Mouse (Mus musculus): Measurements from ENCODE around the gene Sds. TPM values are rescaled to one million over a fixed set of nuclear protein-coding genes. Genes with fewer than 3 reads are reported as not detected.

Sds gene
- total RNA-seq, 1 experiment from 2014 or later = not detected

GRCm38 (mm10) chr5:120439887-120440670, 36.2 kb upstream of the Sds start:
- peak; percentile 41 for DNase-seq

GRCm38 (mm10) chr5:120440733-120441132, 35.6 kb upstream of the Sds start:
- peak; percentile 96 for DNase-seq

GRCm38 (mm10) chr5:120447305-120447704, 29.0 kb upstream of the Sds start:
- no peak for DNase-seq

GRCm38 (mm10) chr5:120454756-120455337, 21.5 kb upstream of the Sds start:
- DNase-seq = no peak

- DNase-seq = no peak
These were observed 20.1 kb upstream of the Sds start for GRCm38 (mm10) chr5:120456253-120456652.

DNA sequence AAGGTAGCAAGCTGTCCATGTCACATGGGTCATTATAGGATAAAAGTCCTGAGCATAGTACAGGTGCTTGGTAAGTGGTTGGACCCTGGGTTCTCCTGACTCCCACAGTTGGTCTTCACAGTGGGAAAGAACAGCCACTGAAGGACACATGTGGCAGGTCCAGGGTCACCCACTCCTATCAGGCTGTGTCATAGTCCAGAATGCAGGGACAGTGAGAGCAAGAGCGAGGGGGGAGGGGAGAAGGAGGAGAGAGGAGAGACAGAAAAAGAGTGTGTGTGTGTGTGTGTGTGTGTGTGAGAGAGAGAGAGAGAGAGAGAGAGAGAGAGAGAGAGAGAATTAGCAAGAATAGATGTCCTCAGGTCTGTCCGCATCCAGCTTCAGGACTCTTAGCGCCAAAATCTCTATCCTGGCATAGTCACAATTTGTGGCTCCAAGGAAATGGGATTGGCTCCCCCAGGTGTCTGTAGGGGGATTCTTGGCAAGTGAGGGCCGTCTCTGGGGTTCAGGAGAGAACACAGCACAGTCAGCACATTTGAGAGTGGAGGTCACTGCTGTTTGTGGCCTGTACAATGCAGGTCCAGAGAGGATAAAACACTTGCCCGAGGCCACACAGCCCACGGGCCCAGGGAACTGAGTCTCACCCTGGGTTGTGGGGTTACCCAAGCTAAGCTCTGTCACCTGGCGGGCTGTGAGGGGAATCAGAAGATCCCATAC, 19.3 kb upstream of the Sds start:
- DNase-seq = no peak

- DNase-seq = peak; percentile 69
These were observed 18.7 kb upstream of the Sds start for GRCm38 (mm10) chr5:120457628-120458027.

GRCm38 (mm10) chr5:120459133-120459532, 17.2 kb upstream of the Sds start:
- peak; percentile 47 for DNase-seq

- no peak for DNase-seq
These were observed 14.4 kb upstream of the Sds start for GRCm38 (mm10) chr5:120461902-120462301.

DNA sequence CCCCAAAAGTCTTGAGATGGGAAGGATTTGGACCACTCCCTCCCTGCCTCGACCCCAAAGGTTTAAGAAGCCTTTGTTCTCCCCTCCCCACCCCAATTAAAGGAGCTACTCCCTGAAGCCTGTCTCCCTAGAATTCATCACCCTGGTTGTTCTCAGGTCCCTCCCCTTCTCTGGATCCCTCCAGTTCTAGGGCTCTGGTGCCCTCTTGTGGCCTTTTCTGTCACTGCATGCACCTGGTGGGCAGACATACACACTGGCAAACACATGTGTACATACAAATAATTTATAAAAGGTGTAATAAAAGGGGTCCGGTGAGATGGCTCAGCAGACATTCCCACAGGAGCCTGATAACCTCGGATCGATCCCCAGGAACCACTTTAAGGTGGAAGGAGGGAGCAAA, 12.0 kb upstream of the Sds start:
- no peak for DNase-seq

- peak; percentile 42 for DNase-seq
These were observed 11.3 kb upstream of the Sds start for GRCm38 (mm10) chr5:120465062-120465461.

GRCm38 (mm10) chr5:120465860-120466259, 10.5 kb upstream of the Sds start:
- peak; percentile 82 for DNase-seq

GRCm38 (mm10) chr5:120467026-120467425, 9.3 kb upstream of the Sds start:
- DNase-seq = peak; percentile 56

DNA sequence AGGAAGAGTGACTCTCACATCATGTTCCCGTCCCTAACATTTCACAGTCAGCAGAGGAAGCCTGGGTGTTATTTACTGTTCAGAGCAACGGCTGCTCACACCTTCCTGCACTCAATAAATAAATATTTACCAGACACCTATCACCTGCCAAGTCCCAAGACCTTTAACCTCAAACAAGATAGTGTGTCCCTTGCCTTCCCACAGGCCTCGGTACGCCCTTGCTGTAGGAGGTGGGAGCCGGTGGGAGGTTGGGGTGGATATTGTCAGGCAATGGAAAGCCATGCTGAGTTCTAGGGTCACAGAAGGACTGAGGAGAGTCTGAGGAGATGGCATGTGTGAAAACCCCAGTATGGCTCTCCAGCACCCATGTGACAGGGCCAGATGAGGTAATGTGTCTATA, 8.0 kb upstream of the Sds start:
- DNase-seq = no peak

DNA sequence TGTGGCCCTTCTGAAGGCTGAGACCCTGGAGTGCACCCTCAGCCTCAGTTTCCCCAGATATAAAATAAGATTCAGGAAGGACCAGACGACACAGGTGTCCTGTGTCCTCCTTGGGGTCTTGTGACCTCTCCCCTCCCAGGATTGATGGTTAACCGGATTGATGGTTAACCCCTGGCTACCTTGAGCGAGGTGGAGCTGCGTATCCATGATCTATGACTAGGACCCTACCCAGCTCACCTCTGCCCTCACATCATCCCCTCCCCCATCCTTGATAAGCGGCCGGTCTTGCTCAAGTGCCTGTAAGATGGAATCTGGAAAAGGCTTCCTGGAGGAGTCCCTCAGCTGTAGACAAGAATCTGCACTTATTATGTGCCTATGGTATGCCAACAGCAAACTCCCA, 7.5 kb upstream of the Sds start:
- no peak for DNase-seq

- no peak for DNase-seq
These were observed 4.8 kb upstream of the Sds start for GRCm38 (mm10) chr5:120471538-120471937.

- no peak for DNase-seq
These were observed 3.6 kb upstream of the Sds start, which contains the start of gene Sdsl for GRCm38 (mm10) chr5:120472770-120473169. Sdsl (minus strand) TSS chr5:120472810.

GRCm38 (mm10) chr5:120473361-120473760, 3.0 kb upstream of the Sds start:
- DNase-seq = no peak

- no peak for DNase-seq
These were observed 465 bp upstream of the Sds start for GRCm38 (mm10) chr5:120475861-120476260.

GRCm38 (mm10) chr5:120477993-120478392, 1.7 kb downstream of the Sds start:
- no peak for DNase-seq

GRCm38 (mm10) chr5:120479538-120479937, 3.2 kb downstream of the Sds start:
- DNase-seq = no peak

GRCm38 (mm10) chr5:120481205-120481604, 4.9 kb downstream of the Sds start:
- no peak for DNase-seq

- no peak for DNase-seq
These were observed 7.1 kb downstream of the Sds start for GRCm38 (mm10) chr5:120483399-120483798.

Data from adrenal gland, postnatal 25 days (tissue).